Mouse (Mus musculus) heart, embryonic 16.5 days (tissue): Measurements from ENCODE around the gene Anapc2. TPM values are rescaled to one million over a fixed set of nuclear protein-coding genes. Genes with fewer than 3 reads are reported as not detected.

Source experiments
- ATAC-seq: fragments of 200-750 bp; cut with Nextera tagmentation; replicated peaks from 2 replicates; pipeline ENCODE4 v1.8.0; 2017; ENCODE audit warnings: moderate number of reproducible peaks; ENCODE audit not compliant: insufficient read depth, low FRiP score; ENCODE audit errors: extremely low read depth
- H3K27ac ChIP-seq: fragments of 300-500 bp; sonication (generic); 2 replicates; pipeline ENCODE4 v1.5.1; 2014; ENCODE audit warnings: mild to moderate bottlenecking, low read length, control low read depth, moderate library complexity
- H3K27me3 ChIP-seq: fragments of 300-500 bp; sonication (generic); 2 replicates; pipeline ENCODE4 v1.6.1; 2014; ENCODE audit warnings: low read length, mixed read lengths; ENCODE audit not compliant: control insufficient read depth, insufficient read depth
- H3K36me3 ChIP-seq: fragments of 300-500 bp; sonication (generic); 2 replicates; pipeline ENCODE4 v1.6.1; 2014; ENCODE audit not compliant: control insufficient read depth, insufficient read depth
- H3K4me1 ChIP-seq: fragments of 300-500 bp; sonication (generic); 2 replicates; pipeline ENCODE4 v1.6.1; 2014; ENCODE audit warnings: low read length, mixed read lengths; ENCODE audit not compliant: control insufficient read depth, insufficient read depth
- H3K4me2 ChIP-seq: fragments of 300-500 bp; sonication (generic); 2 replicates; pipeline ENCODE4 v1.6.1; 2014; ENCODE audit warnings: low read depth, mild to moderate bottlenecking, control low read depth, low read length
- H3K4me3 ChIP-seq: fragments of 300-500 bp; sonication (generic); 2 replicates; pipeline ENCODE4 v1.5.1; 2014; ENCODE audit warnings: mild to moderate bottlenecking, control low read depth, low read length
- H3K9ac ChIP-seq: fragments of 300-500 bp; sonication (generic); 2 replicates; pipeline ENCODE4 v1.6.1; 2014; ENCODE audit warnings: low read length, control low read depth
- H3K9me3 ChIP-seq: fragments of 300-500 bp; sonication (generic); replicated peaks from 2 replicates; pipeline ENCODE4 v1.6.1; 2016; ENCODE audit warnings: low read length; ENCODE audit not compliant: control insufficient read depth
- WGBS: fragments of 180-500 bp; shearing (Covaris S2); extraction: QIAGEN DNeasy Blood & Tissue Kit; methylation state at CpG from one replicate; pipeline ENCODE4 v1.1.7; 2014; 5-methylcytosine and 5-hydroxymethylcytosine counted together
- polyA plus RNA-seq: library from polyadenylated mRNA; unstranded; fragments of >200 nt; fragmentation: Nextera tagmentation; extraction: Ambion mirVana; gene quantifications from 2 replicates; pipeline ENCODE4 v1.2.1, GENCODE M21; 2015

The Anapc2 gene
- polyA plus RNA-seq, 1 experiment from 2014 or later: 80.5 TPM

- ATAC-seq: peak; percentile 41
Observed at GRCm38 (mm10) chr2:25289651-25290050, 17.4 kb downstream of the Anapc2 start, which contains the start of gene Lrrc26. Lrrc26 (plus strand) TSS chr2:25289915.

GRCm38 (mm10) chr2:25290101-25290815, 18.0 kb downstream of the Anapc2 start:
- peak overlapping the region; percentile 41 for H3K4me3 ChIP-seq
- H3K27me3 ChIP-seq: peaks cover 73% of the 10 kb centered on the region
- no peak overlapping the region for H3K27ac ChIP-seq
- peaks cover 6% of the 10 kb centered on the region for H3K36me3 ChIP-seq
- no peak for ATAC-seq
- H3K9me3 ChIP-seq: no peaks in the 10 kb centered on the region
- peaks cover 13% of the 10 kb centered on the region for H3K4me1 ChIP-seq
- WGBS: 2% methylated on average over 54 of the region's 54 CpGs
- no peak overlapping the region for H3K9ac ChIP-seq
- peak overlapping the region; percentile 49 for H3K4me2 ChIP-seq

More at GRCm38 (mm10) chr2:25289651-25290050, 17.4 kb downstream of the Anapc2 start, which contains the start of gene Lrrc26:
- Histone ChIP-seq H3K27me3 (peaks cover 68% of the 10 kb centered on the region), H3K27ac (no peak within 1 kb of the TSS), H3K9ac (no peak within 1 kb of the TSS), H3K9me3 (no peaks in the 10 kb centered on the region), H3K4me2 (peak within 1 kb of the TSS; percentile 49), H3K4me1 (peaks cover 13% of the 10 kb centered on the region), H3K36me3 (peaks cover 12% of the 10 kb centered on the region), H3K4me3 (peak within 1 kb of the TSS; percentile 41)
- 6% methylated on average over 11 of the region's 11 CpGs for WGBS

- Histone ChIP-seq H3K27ac (no peak overlapping the region), H3K9ac (no peak overlapping the region), H3K27me3 (peaks cover 78% of the 10 kb centered on the region), H3K4me3 (peak overlapping the region; percentile 41), H3K4me1 (peaks cover 13% of the 10 kb centered on the region), H3K9me3 (no peaks in the 10 kb centered on the region), H3K36me3 (peaks cover 2% of the 10 kb centered on the region; the same call in 1 of the 2 replicates), H3K4me2 (peak overlapping the region; percentile 49)
- ATAC-seq: no peak
- WGBS: 2% methylated on average over 18 of the region's 18 CpGs
Observed at GRCm38 (mm10) chr2:25290816-25291130, 18.5 kb downstream of the Anapc2 start.

DNA sequence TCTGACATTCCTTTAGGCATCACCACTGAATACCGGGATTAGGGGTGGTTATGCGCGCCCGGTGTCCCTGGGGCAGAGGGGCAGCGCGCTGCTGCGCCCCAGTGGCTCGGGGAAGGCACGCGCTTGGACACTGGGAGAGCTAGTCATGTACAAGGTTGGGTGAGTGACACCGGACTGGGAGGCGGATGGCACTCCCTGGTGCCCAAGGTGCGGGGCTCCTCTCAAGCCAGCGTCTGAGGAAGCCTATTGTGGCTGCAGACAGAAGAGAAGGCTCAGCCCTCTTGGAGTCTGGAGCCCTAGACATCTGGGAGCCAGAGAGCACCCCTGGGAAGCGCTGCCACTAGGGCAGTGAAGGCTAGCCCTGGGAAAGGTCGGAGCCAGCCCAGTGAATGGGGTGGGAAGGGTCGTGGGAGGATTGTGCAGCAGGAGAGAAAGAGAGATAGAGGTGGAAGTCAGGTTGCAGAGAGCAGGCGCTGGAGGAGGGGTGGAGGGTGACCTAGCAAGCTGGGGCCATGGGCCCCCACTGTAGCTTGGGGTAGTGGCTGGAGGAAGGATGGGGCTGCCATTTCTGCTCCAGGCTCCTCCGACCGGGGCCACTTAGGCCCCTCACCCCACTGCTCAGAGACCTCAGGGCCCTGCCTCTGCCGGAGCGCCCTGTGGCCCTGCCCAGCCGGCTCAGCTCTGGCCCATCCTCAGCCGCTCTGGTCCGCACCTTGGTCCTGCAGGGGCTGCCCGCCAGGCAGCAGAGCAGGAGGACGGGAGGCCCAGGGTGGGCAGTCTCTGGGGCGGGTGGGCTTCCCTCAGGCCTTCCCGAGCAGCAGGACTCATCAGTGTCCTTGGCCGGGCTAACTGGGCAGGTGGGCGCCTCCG, 19.1 kb downstream of the Anapc2 start:
- Histone ChIP-seq H3K36me3 (no peaks in the 10 kb centered on the region), H3K9ac (no peak overlapping the region), H3K4me3 (peak overlapping the region; percentile 41), H3K27me3 (peaks cover 82% of the 10 kb centered on the region), H3K4me1 (peaks cover 13% of the 10 kb centered on the region), H3K4me2 (no peak overlapping the region), H3K9me3 (no peaks in the 10 kb centered on the region), H3K27ac (no peak overlapping the region)
- no peak for ATAC-seq
- WGBS: 8% methylated on average over 32 of the region's 32 CpGs

- Histone ChIP-seq H3K27me3 (peaks cover 87% of the 10 kb centered on the region), H3K36me3 (no peaks in the 10 kb centered on the region), H3K9ac (0 out of 2 replicates have a peak overlapping the region, but pooled peaks have one; percentile 31), H3K27ac (no peak overlapping the region), H3K9me3 (no peaks in the 10 kb centered on the region), H3K4me2 (peak overlapping the region; percentile 65), H3K4me1 (peaks cover 13% of the 10 kb centered on the region), H3K4me3 (peak overlapping the region; percentile 49)
- no peak for ATAC-seq
- 6% methylated on average over 40 of the region's 43 CpGs for WGBS
Observed at GRCm38 (mm10) chr2:25292054-25292544, 19.8 kb downstream of the Anapc2 start.

GRCm38 (mm10) chr2:25292856-25293255, 20.6 kb downstream of the Anapc2 start:
- no peak overlapping the region for H3K27ac ChIP-seq
- H3K4me1 ChIP-seq: peaks cover 13% of the 10 kb centered on the region
- H3K27me3 ChIP-seq: peaks cover 89% of the 10 kb centered on the region
- 0% methylated on average over 1 of the region's 1 CpGs for WGBS
- no peak overlapping the region for H3K4me2 ChIP-seq
- no peaks in the 10 kb centered on the region for H3K36me3 ChIP-seq
- H3K4me3 ChIP-seq: no peak overlapping the region
- H3K9me3 ChIP-seq: no peaks in the 10 kb centered on the region
- no peak for ATAC-seq
- H3K9ac ChIP-seq: no peak overlapping the region

GRCm38 (mm10) chr2:25293706-25294105, 21.4 kb downstream of the Anapc2 start:
- Histone ChIP-seq H3K4me1 (peaks cover 13% of the 10 kb centered on the region), H3K4me2 (no peak overlapping the region), H3K9me3 (no peaks in the 10 kb centered on the region), H3K27ac (no peak overlapping the region), H3K9ac (no peak overlapping the region), H3K4me3 (no peak overlapping the region), H3K36me3 (no peaks in the 10 kb centered on the region), H3K27me3 (peaks cover 80% of the 10 kb centered on the region)
- WGBS: 65% methylated on average over 9 of the region's 9 CpGs
- ATAC-seq: no peak

- Histone ChIP-seq H3K36me3 (no peaks in the 10 kb centered on the region), H3K9ac (no peak overlapping the region), H3K4me3 (no peak overlapping the region), H3K9me3 (no peaks in the 10 kb centered on the region), H3K27ac (no peak overlapping the region), H3K27me3 (peaks cover 47% of the 10 kb centered on the region), H3K4me2 (no peak overlapping the region), H3K4me1 (peaks cover 2% of the 10 kb centered on the region; the same call in 1 of the 2 replicates)
- ATAC-seq: no peak
- WGBS: 73% methylated on average over 8 of the region's 8 CpGs
Observed at GRCm38 (mm10) chr2:25297093-25297492, 24.8 kb downstream of the Anapc2 start.

- H3K27me3 ChIP-seq: peaks cover 37% of the 10 kb centered on the region
- no peaks in the 10 kb centered on the region for H3K9me3 ChIP-seq
- WGBS: 72% methylated on average over 10 of the region's 10 CpGs
- no peak for ATAC-seq
- no peaks in the 10 kb centered on the region for H3K4me1 ChIP-seq
- no peaks in the 10 kb centered on the region for H3K36me3 ChIP-seq
- no peak overlapping the region for H3K4me3 ChIP-seq
- no peak overlapping the region for H3K27ac ChIP-seq
- no peak overlapping the region for H3K4me2 ChIP-seq
- no peak overlapping the region for H3K9ac ChIP-seq
Observed at GRCm38 (mm10) chr2:25298046-25298445, 25.8 kb downstream of the Anapc2 start.
